In the genomic region with DNA sequence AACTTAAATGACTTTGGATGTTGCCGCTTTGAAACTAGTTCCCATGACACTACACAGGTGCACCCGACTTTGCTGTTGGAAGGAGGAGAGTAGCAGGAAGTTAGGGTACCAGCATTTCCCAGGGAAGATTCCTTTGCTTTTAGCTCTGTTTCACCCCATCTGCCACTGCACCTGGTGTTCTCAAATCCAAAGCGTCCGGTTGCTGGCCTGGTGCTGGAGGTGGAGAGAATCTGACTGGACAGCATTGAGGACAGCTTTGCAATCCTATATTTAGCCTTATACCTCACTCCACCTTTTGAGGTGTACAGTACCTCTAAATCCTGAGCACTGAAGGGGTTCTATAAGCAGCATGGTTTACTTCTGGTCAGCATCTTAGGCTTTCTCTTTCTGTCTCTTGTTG, we compare ENCODE assay signal across 9 mouse cellular contexts.
"Had no signal": no experiment of that assay in that cellular context is flagged by ENCODE, and none has a peak within 500 bp of the region (broad histone marks: within the 10 kb centered on the region; RNA-seq: fewer than 3 reads in every experiment).

No protein-coding gene starts in this region.

- DNase-seq: kidney, postnatal 10 days; kidney, postnatal 36 days; left cerebral cortex, postnatal 4 days; liver, postnatal 0 days; lung, embryonic 14.5 days; lung, postnatal 36 days; midbrain, embryonic 14.5 days; thymus, adult 2 months; thymus, postnatal 25 days had no signal
